Mouse (Mus musculus): ENCODE results near the gene Elovl2. TPM values are rescaled to one million over a fixed set of nuclear protein-coding genes. Genes with fewer than 3 reads are reported as not detected.

The Elovl2 gene
- total RNA-seq, 1 experiment, result 3.7 TPM

- no peak for TF ChIP-seq MAFK (IDR thresholded peaks at IDR 0.05; ENCODE audit: insufficient read depth, low read depth, low read length)
- TF ChIP-seq HCFC1 (IDR thresholded peaks at IDR 0.05; ENCODE audit: borderline replicate concordance, insufficient read depth, low read length), result no peak
- TF ChIP-seq ZC3H11A (IDR thresholded peaks at IDR 0.05; ENCODE audit: borderline replicate concordance, low read depth, low read length), result no peak
- TF ChIP-seq ZNF384 (IDR thresholded peaks at IDR 0.05; ENCODE audit: low read depth, low read length), result no peak
- no peak for DNase-seq (ENCODE audit: low read depth, low spot score)
- no peak overlapping the region for H3K27ac ChIP-seq (ENCODE audit: insufficient read depth, low read depth, low read length, poor library complexity, severe bottlenecking)
- H3K9me3 ChIP-seq (ENCODE audit: control insufficient read depth, insufficient read depth, low read depth, low read length), result no peaks in the 10 kb centered on the region
- in situ Hi-C loops (cut with MboI; ENCODE audit: low sequenced_read_pairs in 2 of 2, unreplicated experiment in 2 of 2), result loop anchor here (5.0 to 25.0 kb wide), 4 partner anchors 151 to 401 kb away; partner anchors contain the start of gene Mak (in 1 of the 2)
- no peaks in the 10 kb centered on the region for H3K4me1 ChIP-seq (ENCODE audit: control insufficient read depth in 2 of 2, insufficient read depth in 2 of 2, low read length in 2 of 2, poor library complexity in 1 of 2)
- H3K4me3 ChIP-seq (ENCODE audit: insufficient read depth in 1 of 2, low read depth in 1 of 2, low read length in 2 of 2, poor library complexity in 1 of 2, severe bottlenecking in 1 of 2), result no peak overlapping the region
- H3K9ac ChIP-seq (ENCODE audit: insufficient read depth, low read depth, low read length, poor library complexity, severe bottlenecking), result no peak overlapping the region
- H3K36me3 ChIP-seq (ENCODE audit: control insufficient read depth, insufficient read depth, low read length, poor library complexity, severe bottlenecking), result no peaks in the 10 kb centered on the region
Measured at GRCm38 (mm10) chr13:41238035-41238804, 18.0 kb upstream of the Elovl2 start.

- Histone ChIP-seq H3K4me1 (ENCODE audit: control insufficient read depth in 2 of 2, insufficient read depth in 2 of 2, low read length in 2 of 2, poor library complexity in 1 of 2) (peaks cover 0 to 2% of the 10 kb centered on the region in 2 experiments; a peak in 1 of 4 replicates), H3K9me3 (ENCODE audit: control insufficient read depth, insufficient read depth, low read depth, low read length) (no peaks in the 10 kb centered on the region), H3K27ac (ENCODE audit: insufficient read depth, low read depth, low read length, poor library complexity, severe bottlenecking) (no peak overlapping the region), H3K36me3 (ENCODE audit: control insufficient read depth, insufficient read depth, low read length, poor library complexity, severe bottlenecking) (no peaks in the 10 kb centered on the region), H3K9ac (ENCODE audit: insufficient read depth, low read depth, low read length, poor library complexity, severe bottlenecking) (no peak overlapping the region), H3K4me3 (ENCODE audit: insufficient read depth in 1 of 2, low read depth in 1 of 2, low read length in 2 of 2, poor library complexity in 1 of 2, severe bottlenecking in 1 of 2) (no peak overlapping the region)
- DNase-seq (ENCODE audit: low read depth, low spot score), result no peak
- in situ Hi-C loops (cut with MboI; ENCODE audit: low sequenced_read_pairs in 2 of 2, unreplicated experiment in 2 of 2), result loop anchor here (5.0 to 25.0 kb wide), 4 partner anchors 149 to 399 kb away; partner anchors contain the start of gene Mak (in 1 of the 2)
- TF ChIP-seq ZNF384 (IDR thresholded peaks at IDR 0.05; ENCODE audit: low read depth, low read length), result no peak
- no peak for TF ChIP-seq MAFK (IDR thresholded peaks at IDR 0.05; ENCODE audit: insufficient read depth, low read depth, low read length)
- TF ChIP-seq HCFC1 (IDR thresholded peaks at IDR 0.05; ENCODE audit: borderline replicate concordance, insufficient read depth, low read length), result no peak
- TF ChIP-seq CHD2 (IDR thresholded peaks at IDR 0.05; ENCODE audit: low read depth, low read length), result no peak
- TF ChIP-seq ZC3H11A (IDR thresholded peaks at IDR 0.05; ENCODE audit: borderline replicate concordance, low read depth, low read length), result no peak
Measured at GRCm38 (mm10) chr13:41235845-41236741, 15.9 kb upstream of the Elovl2 start.

GRCm38 (mm10) chr13:41235181-41235580, 15.0 kb upstream of the Elovl2 start:
- in situ Hi-C loops (cut with MboI; ENCODE audit: low sequenced_read_pairs in 2 of 2, unreplicated experiment in 2 of 2), result loop anchor here (5.0 to 25.0 kb wide), 4 partner anchors 148 to 398 kb away; partner anchors contain the start of gene Mak (in 1 of the 2)

GRCm38 (mm10) chr13:41233241-41233640, 13.0 kb upstream of the Elovl2 start:
- no peaks in the 10 kb centered on the region for H3K9me3 ChIP-seq (ENCODE audit: control insufficient read depth, insufficient read depth, low read depth, low read length)
- no peak for DNase-seq (ENCODE audit: low read depth, low spot score)
- H3K27ac ChIP-seq (ENCODE audit: insufficient read depth, low read depth, low read length, poor library complexity, severe bottlenecking), result no peak overlapping the region
- TF ChIP-seq CHD2 (IDR thresholded peaks at IDR 0.05; ENCODE audit: low read depth, low read length), result no peak
- no peak for TF ChIP-seq MAFK (IDR thresholded peaks at IDR 0.05; ENCODE audit: insufficient read depth, low read depth, low read length)
- TF ChIP-seq ZNF384 (IDR thresholded peaks at IDR 0.05; ENCODE audit: low read depth, low read length), result no peak
- TF ChIP-seq ZC3H11A (IDR thresholded peaks at IDR 0.05; ENCODE audit: borderline replicate concordance, low read depth, low read length), result no peak
- TF ChIP-seq HCFC1 (IDR thresholded peaks at IDR 0.05; ENCODE audit: borderline replicate concordance, insufficient read depth, low read length), result no peak
- no peaks in the 10 kb centered on the region for H3K36me3 ChIP-seq (ENCODE audit: control insufficient read depth, insufficient read depth, low read length, poor library complexity, severe bottlenecking)
- H3K4me3 ChIP-seq (ENCODE audit: insufficient read depth in 1 of 2, low read depth in 1 of 2, low read length in 2 of 2, poor library complexity in 1 of 2, severe bottlenecking in 1 of 2), result no peak overlapping the region
- peaks cover 0 to 2% of the 10 kb centered on the region in 2 experiments; a peak in 1 of 4 replicates for H3K4me1 ChIP-seq (ENCODE audit: control insufficient read depth in 2 of 2, insufficient read depth in 2 of 2, low read length in 2 of 2, poor library complexity in 1 of 2)
- in situ Hi-C loops (cut with MboI; ENCODE audit: low sequenced_read_pairs in 2 of 2, unreplicated experiment in 2 of 2), result loop anchor here in 1 of 2 experiments (25.0 kb wide), 2 partner anchors 146 to 396 kb away; partner anchors contain the start of gene Mak
- H3K9ac ChIP-seq (ENCODE audit: insufficient read depth, low read depth, low read length, poor library complexity, severe bottlenecking), result no peak overlapping the region

More at GRCm38 (mm10) chr13:41235181-41235580, 15.0 kb upstream of the Elovl2 start:
- no peak overlapping the region for H3K4me3 ChIP-seq (ENCODE audit: insufficient read depth in 1 of 2, low read depth in 1 of 2, low read length in 2 of 2, poor library complexity in 1 of 2, severe bottlenecking in 1 of 2)
- H3K4me1 ChIP-seq (ENCODE audit: control insufficient read depth in 2 of 2, insufficient read depth in 2 of 2, low read length in 2 of 2, poor library complexity in 1 of 2), result peaks cover 0 to 2% of the 10 kb centered on the region in 2 experiments; a peak in 1 of 4 replicates
- H3K9ac ChIP-seq (ENCODE audit: insufficient read depth, low read depth, low read length, poor library complexity, severe bottlenecking), result no peak overlapping the region
- no peak overlapping the region for H3K27ac ChIP-seq (ENCODE audit: insufficient read depth, low read depth, low read length, poor library complexity, severe bottlenecking)
- H3K9me3 ChIP-seq (ENCODE audit: control insufficient read depth, insufficient read depth, low read depth, low read length), result no peaks in the 10 kb centered on the region
- H3K36me3 ChIP-seq (ENCODE audit: control insufficient read depth, insufficient read depth, low read length, poor library complexity, severe bottlenecking), result no peaks in the 10 kb centered on the region
- TF ChIP-seq ZNF384 (IDR thresholded peaks at IDR 0.05; ENCODE audit: low read depth, low read length) (no peak), MAFK (IDR thresholded peaks at IDR 0.05; ENCODE audit: insufficient read depth, low read depth, low read length) (no peak), HCFC1 (IDR thresholded peaks at IDR 0.05; ENCODE audit: borderline replicate concordance, insufficient read depth, low read length) (no peak), CHD2 (IDR thresholded peaks at IDR 0.05; ENCODE audit: low read depth, low read length) (no peak), ZC3H11A (IDR thresholded peaks at IDR 0.05; ENCODE audit: borderline replicate concordance, low read depth, low read length) (no peak)
- DNase-seq (ENCODE audit: low read depth, low spot score), result no peak
